ENCODE assay signal across 24 mouse cellular contexts in genomic region chr3:84060946-84061345, GRCm38 (mm10). TPM values are rescaled to one million over a fixed set of nuclear protein-coding genes. Genes with fewer than 3 reads are reported as not detected.
DNase-seq lines count a peak whose midpoint lies in the region; ATAC-seq and TF ChIP-seq lines count a peak whose summit lies in the region.
"Had no signal": no experiment of that assay in that cellular context is flagged by ENCODE, and none has a peak within 500 bp of the region (broad histone marks: within the 10 kb centered on the region; RNA-seq: fewer than 3 reads in every experiment).

No protein-coding gene starts in this region.

- H3K36me3 ChIP-seq in limb, embryonic 12.5 days, result no peaks in the 10 kb centered on the region
- no peaks in the 10 kb centered on the region for H3K36me3 ChIP-seq in limb, embryonic 10.5 days
- no peaks in the 10 kb centered on the region for H3K36me3 ChIP-seq in liver, postnatal 0 days (replicated peaks; ENCODE audit: insufficient read depth, low read length)
- no peaks in the 10 kb centered on the region for H3K36me3 ChIP-seq in liver, embryonic 12.5 days
- H3K36me3 ChIP-seq: embryonic facial prominence, embryonic 10.5 days; embryonic facial prominence, embryonic 12.5 days; forebrain, embryonic 15.5 days; G1E had no signal

- H3K4me2 ChIP-seq in limb, embryonic 12.5 days, result no peak overlapping the region
- H3K4me2 ChIP-seq in liver, postnatal 0 days (ENCODE audit: low read depth, low read length), result no peak overlapping the region
- H3K4me2 ChIP-seq in liver, embryonic 12.5 days, result no peak overlapping the region
- H3K4me2 ChIP-seq: embryonic facial prominence, embryonic 12.5 days; forebrain, embryonic 13.5 days; forebrain, embryonic 15.5 days had no signal

- ATAC-seq in limb, embryonic 12.5 days (ENCODE audit: insufficient number of reproducible peaks, insufficient read depth, low FRiP score, low TSS enrichment, low read depth), result no peak
- ATAC-seq in liver, postnatal 0 days, result no peak
- ATAC-seq in liver, embryonic 12.5 days, result no peak
- ATAC-seq: activated CD4-positive, CD25-positive, alpha-beta regulatory T cell, adult 4 months; CD4-positive, CD25-positive, alpha-beta regulatory T cell, adult 4 months; forebrain, embryonic 13.5 days; forebrain, embryonic 15.5 days; Patski had no signal

- no peak for TF ChIP-seq EP300 in liver, postnatal 0 days (IDR thresholded peaks at IDR 0.05; ENCODE audit: low read depth)

- H3K9me3 ChIP-seq in limb, embryonic 12.5 days, result peaks cover 11% of the 10 kb centered on the region; the same call in 1 of the 2 replicates
- no peaks in the 10 kb centered on the region for H3K9me3 ChIP-seq in limb, embryonic 10.5 days (replicated peaks)
- H3K9me3 ChIP-seq in liver, postnatal 0 days (ENCODE audit: low read length), result no peaks in the 10 kb centered on the region; the same call in 1 of the 2 replicates
- H3K9me3 ChIP-seq in liver, embryonic 12.5 days (replicated peaks), result no peaks in the 10 kb centered on the region
- H3K9me3 ChIP-seq: embryonic facial prominence, embryonic 12.5 days; forebrain, embryonic 15.5 days had no signal

- intact Hi-C loops in gastrocnemius, adult 2 months (cut with DNase I), result loop anchor here (2.0 to 5.0 kb wide), 2 partner anchors 20 to 99 kb away; partner anchors contain the start of gene Tmem131l
- intact Hi-C loops in gastrocnemius, postnatal 14 days (cut with DNase I; ENCODE audit: low total_unique reads), result no loop called here

- peak overlapping the region; percentile 90 for H3K27ac ChIP-seq in gastrocnemius, adult 2 months
- H3K27ac ChIP-seq in limb, embryonic 12.5 days, result 0 out of 2 replicates have a peak overlapping the region, but pooled peaks have one; percentile 20
- H3K27ac ChIP-seq in limb, embryonic 10.5 days, result no peak overlapping the region
- peak overlapping the region; percentile 7; the same call in 1 of the 2 replicates for H3K27ac ChIP-seq in liver, postnatal 0 days (ENCODE audit: low read depth)
- H3K27ac ChIP-seq in liver, embryonic 12.5 days, result no peak overlapping the region
- H3K27ac ChIP-seq: forebrain, embryonic 13.5 days; forebrain, embryonic 15.5 days had no signal

- no peak overlapping the region for H3K4me3 ChIP-seq in gastrocnemius, adult 2 months
- H3K4me3 ChIP-seq in limb, embryonic 12.5 days (replicated peaks), result no peak overlapping the region
- H3K4me3 ChIP-seq in limb, embryonic 10.5 days, result no peak overlapping the region
- H3K4me3 ChIP-seq in liver, postnatal 0 days (ENCODE audit: low read depth, low read length), result no peak overlapping the region
- no peak overlapping the region for H3K4me3 ChIP-seq in liver, embryonic 12.5 days
- H3K4me3 ChIP-seq: embryonic facial prominence, embryonic 10.5 days; embryonic facial prominence, embryonic 12.5 days; forebrain, embryonic 13.5 days; forebrain, embryonic 15.5 days had no signal

- TF ChIP-seq CTCF in gastrocnemius, adult 2 months (IDR thresholded peaks at IDR 0.05), result no peak
- no peak for TF ChIP-seq CTCF in liver, postnatal 0 days (IDR thresholded peaks at IDR 0.05; ENCODE audit: low read depth)

- DNase-seq in gastrocnemius, adult 2 months, result no peak
- no peak for DNase-seq in gastrocnemius, postnatal 14 days
- no peak for DNase-seq in limb, embryonic 10.5 days (ENCODE audit: low spot score)
- no peak for DNase-seq in liver, postnatal 0 days
- DNase-seq: adrenal gland, adult 8-10 months; adrenal gland, postnatal 14 days; adrenal gland, postnatal 36 days; B cell, adult 2 months; cerebellum, adult 11-12 months; cerebellum, adult 2 months; cerebellum, adult 9-10 months; cerebellum, postnatal 10 days; cerebellum, postnatal 25 days had no signal

- H3K27me3 ChIP-seq in limb, embryonic 12.5 days, result no peaks in the 10 kb centered on the region
- no peaks in the 10 kb centered on the region for H3K27me3 ChIP-seq in limb, embryonic 10.5 days (ENCODE audit: low read depth, poor library complexity, severe bottlenecking)
- no peaks in the 10 kb centered on the region for H3K27me3 ChIP-seq in liver, postnatal 0 days (ENCODE audit: insufficient read depth, low read length)
- H3K27me3 ChIP-seq in liver, embryonic 12.5 days (replicated peaks), result no peaks in the 10 kb centered on the region
- H3K27me3 ChIP-seq: CH12.LX; embryonic facial prominence, embryonic 12.5 days; forebrain, embryonic 13.5 days; forebrain, embryonic 15.5 days; Patski had no signal

- H3K4me1 ChIP-seq in limb, embryonic 12.5 days (replicated peaks), result peaks cover 28% of the 10 kb centered on the region
- H3K4me1 ChIP-seq in limb, embryonic 10.5 days, result peaks cover 23% of the 10 kb centered on the region
- H3K4me1 ChIP-seq in liver, postnatal 0 days (ENCODE audit: insufficient read depth), result peaks cover 23% of the 10 kb centered on the region
- H3K4me1 ChIP-seq in liver, embryonic 12.5 days, result peaks cover 4% of the 10 kb centered on the region; the same call in 1 of the 2 replicates

- 75% methylated on average over 5 of the region's 5 CpGs for WGBS in limb, embryonic 12.5 days
- 88% methylated on average over 5 of the region's 5 CpGs for WGBS in limb, embryonic 10.5 days
- WGBS in liver, postnatal 0 days (ENCODE audit: insufficient replicate concordance), result 67% methylated on average over 5 of the region's 5 CpGs
- WGBS in liver, embryonic 12.5 days (ENCODE audit: insufficient replicate concordance), result 61% methylated on average over 5 of the region's 5 CpGs

- no peak overlapping the region for H3K9ac ChIP-seq in limb, embryonic 12.5 days (replicated peaks)
- no peak overlapping the region for H3K9ac ChIP-seq in liver, postnatal 0 days (replicated peaks)
- H3K9ac ChIP-seq in liver, embryonic 12.5 days, result no peak overlapping the region
- H3K9ac ChIP-seq: embryonic facial prominence, embryonic 12.5 days; forebrain, embryonic 13.5 days; forebrain, embryonic 15.5 days had no signal

RNA-seq across cellular contexts. Expression of gene Tmem131l, which starts 21.0 kb away (rescaled TPM):
- total RNA-seq in gastrocnemius, adult 2 months (2021), result 10 to 100 TPM; 12.0 to 17.4 TPM
- total RNA-seq in gastrocnemius, postnatal 14 days (2021), result 10 to 100 TPM; 16.4 to 19.1 TPM
- 68.1 and 72.0 TPM in 2 replicates for polyA plus RNA-seq in limb, embryonic 12.5 days (2016; fragmentation: Nextera tagmentation; extraction: Ambion mirVana)
- polyA plus RNA-seq in limb, embryonic 10.5 days (2016; fragmentation: Nextera tagmentation; extraction: Ambion mirVana), result 79.5 and 84.5 TPM in 2 replicates
- 19.1 and 20.2 TPM in 2 replicates for polyA plus RNA-seq in liver, postnatal 0 days (2015; fragmentation: Nextera tagmentation; extraction: Ambion mirVana)
- 30.3 and 32.0 TPM in 2 replicates for polyA plus RNA-seq in liver, embryonic 12.5 days (2016; fragmentation: Nextera tagmentation; extraction: Ambion mirVana)

Comparison
In these comparisons a context has a peak if more than half of its experiments do, and no peak if none do; other contexts are left out.
1. H3K27ac ChIP-seq: peak in gastrocnemius, adult 2 months (single experiment), limb, embryonic 12.5 days (single experiment) and liver, postnatal 0 days (single experiment); none in limb, embryonic 10.5 days (single experiment) and liver, embryonic 12.5 days (single experiment).